Mouse (Mus musculus): ENCODE data around the gene Gm28635. TPM values are rescaled to one million over a fixed set of nuclear protein-coding genes. Genes with fewer than 3 reads are reported as not detected.

Gm28635 gene
- polyA plus RNA-seq, 1 experiment from 2014 or later, result not detected

- peaks cover 32% of the 10 kb centered on the region for H3K4me1 ChIP-seq
- peak within 1 kb of the TSS; percentile 99 for H3K4me3 ChIP-seq
- peak within 1 kb of the TSS; percentile 99 for H3K9ac ChIP-seq
- WGBS, result under 1% methylated on average over 96 of the region's 107 CpGs
- no peaks in the 10 kb centered on the region for H3K9me3 ChIP-seq
- peak within 1 kb of the TSS; percentile 82 for H3K4me2 ChIP-seq
- peaks cover 14% of the 10 kb centered on the region for H3K36me3 ChIP-seq
- ATAC-seq (ENCODE audit: extremely low read depth, insufficient number of reproducible peaks, low FRiP score, low TSS enrichment), result peak; percentile 94
- peak within 1 kb of the TSS; percentile 99 for H3K27ac ChIP-seq (replicated peaks)
- no peaks in the 10 kb centered on the region for H3K27me3 ChIP-seq (replicated peaks)
These were observed 37.1 kb upstream of the Gm28635 start, which contains the start of gene Zdhhc5 for GRCm38 (mm10) chr2:84714811-84715561. Zdhhc5 (minus strand) TSS chr2:84715180.

- peak overlapping the region; percentile 82 for H3K4me2 ChIP-seq
- peak overlapping the region; percentile 99 for H3K27ac ChIP-seq (replicated peaks)
- peaks cover 19% of the 10 kb centered on the region for H3K36me3 ChIP-seq
- H3K4me1 ChIP-seq, result peaks cover 32% of the 10 kb centered on the region
- no peaks in the 10 kb centered on the region for H3K27me3 ChIP-seq (replicated peaks)
- H3K9me3 ChIP-seq, result no peaks in the 10 kb centered on the region
- peak overlapping the region; percentile 99 for H3K9ac ChIP-seq
- peak overlapping the region; percentile 99 for H3K4me3 ChIP-seq
- ATAC-seq (ENCODE audit: extremely low read depth, insufficient number of reproducible peaks, low FRiP score, low TSS enrichment), result peak; percentile 1; the same call in 1 of the 2 replicates
- under 1% methylated on average over 24 of the region's 26 CpGs for WGBS
These were observed 36.6 kb upstream of the Gm28635 start for GRCm38 (mm10) chr2:84714422-84714810.

GRCm38 (mm10) chr2:84711898-84712297 is 34.1 kb upstream of the Gm28635 start:
- no peak for ATAC-seq (ENCODE audit: extremely low read depth, insufficient number of reproducible peaks, low FRiP score, low TSS enrichment)
- no peak overlapping the region for H3K4me3 ChIP-seq
- WGBS, result 83% methylated on average over 2 of the region's 2 CpGs
- no peaks in the 10 kb centered on the region for H3K27me3 ChIP-seq (replicated peaks)
- no peak overlapping the region for H3K9ac ChIP-seq
- peaks cover 38% of the 10 kb centered on the region for H3K4me1 ChIP-seq
- no peak overlapping the region for H3K4me2 ChIP-seq
- no peaks in the 10 kb centered on the region for H3K9me3 ChIP-seq
- no peak overlapping the region for H3K27ac ChIP-seq (replicated peaks)
- H3K36me3 ChIP-seq, result peaks cover 44% of the 10 kb centered on the region

GRCm38 (mm10) chr2:84707523-84707922 is 29.7 kb upstream of the Gm28635 start:
- Histone ChIP-seq H3K36me3 (peaks cover 81% of the 10 kb centered on the region), H3K27ac (replicated peaks) (no peak overlapping the region), H3K9ac (no peak overlapping the region), H3K4me3 (no peak overlapping the region), H3K9me3 (no peaks in the 10 kb centered on the region), H3K4me1 (peaks cover 24% of the 10 kb centered on the region), H3K4me2 (no peak overlapping the region), H3K27me3 (replicated peaks) (no peaks in the 10 kb centered on the region)
- no peak for ATAC-seq (ENCODE audit: extremely low read depth, insufficient number of reproducible peaks, low FRiP score, low TSS enrichment)
- WGBS, result 70% methylated on average over 1 of the region's 1 CpGs

GRCm38 (mm10) chr2:84705295-84705694 is 27.5 kb upstream of the Gm28635 start:
- Histone ChIP-seq H3K9me3 (no peaks in the 10 kb centered on the region), H3K4me3 (no peak overlapping the region), H3K27me3 (replicated peaks) (no peaks in the 10 kb centered on the region), H3K27ac (replicated peaks) (no peak overlapping the region), H3K4me1 (peaks cover 19% of the 10 kb centered on the region), H3K9ac (no peak overlapping the region), H3K4me2 (no peak overlapping the region), H3K36me3 (peaks cover 88% of the 10 kb centered on the region)
- no peak for ATAC-seq (ENCODE audit: extremely low read depth, insufficient number of reproducible peaks, low FRiP score, low TSS enrichment)
- WGBS, result 82% methylated on average over 1 of the region's 1 CpGs

- 73% methylated on average over 5 of the region's 5 CpGs for WGBS
- Histone ChIP-seq H3K36me3 (peaks cover 88% of the 10 kb centered on the region), H3K9me3 (no peaks in the 10 kb centered on the region), H3K27me3 (replicated peaks) (no peaks in the 10 kb centered on the region), H3K4me2 (no peak overlapping the region), H3K27ac (replicated peaks) (no peak overlapping the region), H3K4me1 (peaks cover 19% of the 10 kb centered on the region), H3K9ac (no peak overlapping the region), H3K4me3 (no peak overlapping the region)
- ATAC-seq (ENCODE audit: extremely low read depth, insufficient number of reproducible peaks, low FRiP score, low TSS enrichment), result no peak
These were observed 26.5 kb upstream of the Gm28635 start for GRCm38 (mm10) chr2:84704329-84704728.

- no peak for ATAC-seq (ENCODE audit: extremely low read depth, insufficient number of reproducible peaks, low FRiP score, low TSS enrichment)
- WGBS, result 69% methylated on average over 1 of the region's 1 CpGs
- Histone ChIP-seq H3K9ac (no peak overlapping the region), H3K27me3 (replicated peaks) (no peaks in the 10 kb centered on the region), H3K4me3 (no peak overlapping the region), H3K9me3 (no peaks in the 10 kb centered on the region), H3K36me3 (peaks cover 87% of the 10 kb centered on the region), H3K4me2 (no peak overlapping the region), H3K27ac (replicated peaks) (no peak overlapping the region), H3K4me1 (peaks cover 15% of the 10 kb centered on the region)
These were observed 25.7 kb upstream of the Gm28635 start for GRCm38 (mm10) chr2:84703497-84703896.

GRCm38 (mm10) chr2:84695007-84695695 is 17.3 kb upstream of the Gm28635 start:
- Histone ChIP-seq H3K9ac (no peak overlapping the region), H3K9me3 (no peaks in the 10 kb centered on the region), H3K4me1 (no peaks in the 10 kb centered on the region), H3K4me2 (no peak overlapping the region), H3K36me3 (peaks cover 88% of the 10 kb centered on the region), H3K27me3 (replicated peaks) (no peaks in the 10 kb centered on the region), H3K4me3 (no peak overlapping the region), H3K27ac (replicated peaks) (no peak overlapping the region)
- no peak for ATAC-seq (ENCODE audit: extremely low read depth, insufficient number of reproducible peaks, low FRiP score, low TSS enrichment)
- WGBS, result 83% methylated on average over 5 of the region's 5 CpGs

- Histone ChIP-seq H3K27ac (replicated peaks) (no peak overlapping the region), H3K36me3 (peaks cover 94% of the 10 kb centered on the region), H3K27me3 (replicated peaks) (no peaks in the 10 kb centered on the region), H3K9ac (no peak overlapping the region), H3K9me3 (no peaks in the 10 kb centered on the region), H3K4me3 (no peak overlapping the region), H3K4me1 (no peaks in the 10 kb centered on the region), H3K4me2 (no peak overlapping the region)
- 86% methylated on average over 12 of the region's 12 CpGs for WGBS
- ATAC-seq (ENCODE audit: extremely low read depth, insufficient number of reproducible peaks, low FRiP score, low TSS enrichment), result no peak
These were observed 12.2 kb upstream of the Gm28635 start for GRCm38 (mm10) chr2:84690050-84690449.

- Histone ChIP-seq H3K27ac (replicated peaks) (no peak overlapping the region), H3K27me3 (replicated peaks) (no peaks in the 10 kb centered on the region), H3K4me1 (0 out of 2 replicates have a peak, but pooled peaks cover 2% of the 10 kb centered on the region), H3K9me3 (no peaks in the 10 kb centered on the region), H3K4me2 (no peak overlapping the region), H3K36me3 (peaks cover 90% of the 10 kb centered on the region), H3K4me3 (no peak overlapping the region), H3K9ac (no peak overlapping the region)
- ATAC-seq (ENCODE audit: extremely low read depth, insufficient number of reproducible peaks, low FRiP score, low TSS enrichment), result no peak
- 58% methylated on average over 2 of the region's 2 CpGs for WGBS
These were observed 10.4 kb upstream of the Gm28635 start for GRCm38 (mm10) chr2:84688080-84688844.

GRCm38 (mm10) chr2:84682605-84683183 is 4.9 kb upstream of the Gm28635 start:
- Histone ChIP-seq H3K9me3 (no peaks in the 10 kb centered on the region), H3K36me3 (peaks cover 46% of the 10 kb centered on the region), H3K27ac (replicated peaks) (peak overlapping the region; percentile 62), H3K4me1 (peaks cover 17% of the 10 kb centered on the region), H3K27me3 (replicated peaks) (no peaks in the 10 kb centered on the region), H3K4me2 (peak overlapping the region; percentile 18; the same call in 1 of the 2 replicates), H3K9ac (peak overlapping the region; percentile 54), H3K4me3 (no peak overlapping the region)
- ATAC-seq (ENCODE audit: extremely low read depth, insufficient number of reproducible peaks, low FRiP score, low TSS enrichment), result no peak
- WGBS, result 30% methylated on average over 6 of the region's 6 CpGs
